Mouse (Mus musculus): Measurements from ENCODE around the gene Rps21.

Gene Rps21

DNA sequence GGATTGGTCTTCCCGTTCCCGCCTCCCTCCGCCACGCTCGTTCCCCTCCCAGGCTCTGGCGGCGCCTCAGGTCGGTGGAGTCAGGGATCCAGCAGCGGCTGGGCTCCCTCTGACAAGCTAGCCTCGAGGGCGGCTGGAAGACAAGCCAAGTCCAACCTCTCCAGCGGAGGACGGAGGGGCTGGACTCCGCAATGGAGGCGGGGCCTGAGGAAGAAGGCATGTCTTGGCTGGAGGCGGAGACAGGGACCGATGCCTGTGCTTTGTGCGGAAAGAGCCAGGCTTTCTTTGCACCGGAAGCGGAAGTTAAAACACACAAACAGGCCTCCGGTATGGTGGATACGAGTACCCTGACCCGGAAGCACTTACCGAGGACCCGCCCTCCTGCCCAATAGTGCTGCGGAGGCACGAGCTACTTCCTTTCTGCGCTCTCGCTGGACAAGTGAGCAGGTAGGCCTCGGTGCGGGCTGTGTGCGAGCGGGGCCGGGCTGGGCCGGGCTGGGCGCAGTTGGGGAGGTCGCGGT is at the start of gene Rps21:
TSS of gene Rps21 (plus strand) at position 377 of the 521 bp plus-strand sequence.
- peak; percentile 98 for DNase-seq

DNA sequence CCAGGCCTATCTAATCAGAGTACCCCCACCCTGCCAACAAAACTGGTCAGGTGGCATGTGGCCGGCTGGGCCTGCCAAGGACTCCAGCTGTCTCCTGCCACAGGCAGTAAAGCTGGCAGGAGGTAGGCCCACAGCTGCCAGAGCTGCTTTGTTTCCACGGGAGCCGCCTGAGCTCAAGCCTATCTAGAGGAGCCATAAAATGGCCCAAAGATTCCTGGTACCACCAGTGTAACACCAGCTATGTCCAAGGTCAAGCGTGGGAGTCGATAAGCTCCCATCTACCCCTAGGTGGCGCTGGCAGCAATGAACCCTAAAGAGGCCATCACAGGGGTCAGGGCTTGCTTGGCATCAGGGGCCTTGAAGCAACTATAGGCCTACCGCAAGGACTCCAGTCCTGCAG is 49.3 kb upstream of the Rps21 start:
- DNase-seq: peak; percentile 78

DNA sequence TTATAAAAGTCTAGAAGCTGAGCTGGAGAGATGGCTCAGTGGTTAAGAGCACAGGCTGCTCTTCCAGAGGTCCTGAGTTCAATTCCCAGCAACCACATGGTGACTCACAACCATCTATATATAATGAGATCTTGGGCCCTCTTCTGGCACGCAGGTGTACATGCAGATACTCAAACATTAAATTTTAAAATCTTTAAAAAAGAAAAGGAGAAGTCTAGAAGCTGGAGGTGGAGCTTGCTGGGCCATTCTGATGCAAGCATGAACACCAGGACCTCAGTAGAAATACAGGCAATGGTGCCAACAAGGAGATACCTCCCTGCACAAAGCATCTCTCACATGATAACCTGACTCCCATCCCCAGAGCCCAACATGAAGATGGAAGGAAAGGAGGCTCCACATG is 48.2 kb upstream of the Rps21 start:
- no peak for DNase-seq

DNA sequence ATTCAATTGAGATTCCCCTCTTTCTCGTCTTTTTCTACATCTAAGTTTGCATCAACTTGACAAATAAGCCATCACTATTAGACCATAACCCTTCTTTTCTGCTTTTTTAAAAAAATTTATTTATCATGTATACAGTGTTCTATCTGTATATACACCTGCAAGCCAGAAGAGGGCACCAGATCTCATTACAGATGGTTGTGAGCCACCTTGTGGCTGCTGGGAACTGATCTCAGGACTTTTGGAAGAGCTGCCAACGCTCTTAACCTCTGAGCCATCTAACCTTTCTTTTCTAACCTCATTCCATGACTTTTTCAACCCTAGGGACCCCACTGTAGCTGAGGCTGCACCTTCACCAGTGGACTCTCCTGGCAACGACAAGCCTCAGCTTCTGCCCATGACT is 44.9 kb upstream of the Rps21 start:
- no peak for DNase-seq

DNA sequence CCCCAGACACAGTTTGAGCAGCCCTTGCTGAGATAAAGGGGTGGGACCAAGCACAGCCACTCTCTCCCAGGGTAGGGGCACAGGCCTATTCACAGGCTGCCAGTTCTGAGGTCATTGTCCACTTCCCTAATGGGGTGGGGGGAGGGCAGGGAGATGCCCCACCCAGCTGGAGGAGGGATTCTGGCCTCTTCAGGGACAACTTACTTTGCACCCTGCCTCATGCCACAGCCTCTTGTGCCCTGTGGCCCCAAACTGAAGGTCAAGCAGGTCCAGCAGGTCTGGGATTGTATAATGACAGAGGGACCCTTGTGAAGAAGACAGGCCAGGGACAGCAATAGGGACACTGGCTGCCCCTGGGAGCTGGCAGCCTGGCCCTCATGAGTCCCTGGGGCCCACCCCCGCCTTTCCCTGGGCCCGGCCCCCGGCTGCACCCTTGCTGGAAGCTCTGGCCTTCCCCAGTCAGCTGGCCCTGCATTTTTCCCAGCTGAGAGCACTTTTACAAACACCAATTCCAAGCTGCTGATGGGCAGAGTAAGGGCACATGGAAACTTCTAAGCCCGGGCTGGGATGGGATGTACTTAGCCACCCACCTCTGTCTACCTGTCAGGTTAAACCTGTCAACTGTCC is 42.7 kb upstream of the Rps21 start:
- DNase-seq: peak; percentile 64

DNA sequence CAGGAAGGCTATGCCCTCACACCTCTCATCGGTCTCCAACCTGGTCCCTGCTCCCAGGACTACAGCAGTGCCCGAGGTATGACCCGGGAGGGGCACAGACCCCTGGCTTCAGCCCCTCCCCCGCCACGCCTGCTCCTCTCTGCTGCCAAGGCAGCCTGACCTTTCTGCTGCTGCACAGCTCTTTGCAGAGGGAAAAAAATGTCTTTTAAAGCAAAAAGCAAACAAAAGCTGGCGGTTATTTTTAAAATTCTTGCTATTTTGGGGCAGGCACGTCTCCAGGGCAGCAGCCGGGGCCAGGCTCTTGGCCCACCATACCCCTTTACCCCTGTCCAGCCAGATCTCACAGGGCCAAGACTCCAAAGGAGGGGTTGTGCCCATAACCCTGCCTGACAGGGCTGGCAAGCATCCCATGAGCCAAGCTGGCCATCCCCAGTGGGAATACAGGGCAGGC is 42.1 kb upstream of the Rps21 start:
- DNase-seq: peak; percentile 74

DNA sequence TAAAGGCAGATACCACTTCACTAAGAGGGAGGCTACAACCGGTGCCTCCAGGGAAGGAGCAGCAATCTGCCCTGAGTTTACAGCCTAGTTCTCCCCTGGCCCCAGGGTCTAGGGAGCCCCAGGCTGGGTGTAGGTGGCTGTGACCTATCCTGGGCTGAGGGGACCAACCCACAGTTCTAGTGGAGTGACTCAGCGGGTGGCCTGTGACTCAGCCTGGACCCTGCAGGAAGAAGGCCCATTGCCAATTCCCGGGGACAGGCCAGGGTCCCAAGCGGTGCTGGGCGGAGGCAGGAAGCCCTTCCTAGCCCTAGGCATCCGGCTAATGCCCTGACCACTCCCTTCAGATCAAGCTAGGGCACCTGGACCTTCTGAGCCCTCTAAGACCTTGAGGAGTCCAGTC is 41.2 kb upstream of the Rps21 start:
- DNase-seq: peak; percentile 80

DNA sequence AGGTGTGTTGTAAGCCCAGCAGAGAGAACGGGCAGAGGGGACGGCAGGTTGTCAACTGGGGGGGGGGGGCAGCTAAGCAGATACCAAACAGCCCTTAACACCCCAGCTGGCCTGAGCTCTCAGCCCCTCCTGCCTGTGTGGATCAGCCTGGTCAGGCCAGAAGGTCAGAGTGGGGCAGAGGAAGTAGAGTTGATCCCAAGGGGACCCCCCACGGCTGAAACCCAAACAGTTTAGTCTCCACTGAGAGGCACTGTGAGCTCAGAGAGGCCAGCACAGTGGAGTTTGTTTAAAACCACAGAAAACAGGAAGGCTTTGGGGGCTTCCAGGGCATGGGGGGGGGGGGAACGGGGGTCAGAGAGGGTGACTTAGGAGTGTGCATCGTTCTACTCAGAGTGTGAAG is 40.3 kb upstream of the Rps21 start:
- DNase-seq: peak; percentile 33

DNA sequence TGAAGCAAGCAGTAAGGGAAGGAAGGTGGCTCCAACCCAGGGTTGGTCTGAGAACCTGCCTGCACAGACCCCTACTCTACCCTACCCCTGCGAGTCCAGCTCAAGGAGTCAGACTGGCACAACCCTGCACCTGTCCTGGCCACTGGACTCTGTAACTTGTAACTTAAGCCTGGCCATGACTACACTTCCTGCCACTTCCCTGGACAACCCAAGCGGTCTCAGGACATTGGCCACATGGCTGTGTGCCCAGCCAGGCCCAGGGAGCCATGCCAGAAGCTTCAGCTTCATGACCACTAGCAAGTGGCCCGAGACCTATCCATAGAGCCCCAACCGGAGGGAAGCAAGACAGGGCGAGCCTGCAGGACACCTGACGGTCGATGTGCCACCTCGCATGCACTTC is 39.6 kb upstream of the Rps21 start:
- DNase-seq: peak; percentile 90

DNA sequence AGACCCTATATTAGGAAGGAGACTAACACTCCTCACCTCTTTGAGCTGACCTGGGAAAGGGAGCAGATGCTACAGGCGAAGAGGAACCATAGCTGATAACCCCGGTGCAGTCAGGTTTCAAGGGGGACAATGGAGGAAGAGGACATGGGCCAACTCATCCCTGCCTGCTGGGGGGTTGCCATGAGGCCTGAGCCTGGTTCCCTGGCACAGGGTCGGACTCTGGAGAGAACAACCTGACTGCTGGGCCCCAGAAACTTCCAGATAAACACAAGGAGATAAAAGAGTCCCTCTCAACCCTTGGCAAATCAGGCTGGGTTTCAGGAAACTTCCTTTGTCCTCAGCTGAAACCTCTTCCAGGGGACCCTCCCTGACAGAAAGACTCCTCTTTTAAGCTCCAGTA is 38.9 kb upstream of the Rps21 start:
- DNase-seq: peak; percentile 13

DNA sequence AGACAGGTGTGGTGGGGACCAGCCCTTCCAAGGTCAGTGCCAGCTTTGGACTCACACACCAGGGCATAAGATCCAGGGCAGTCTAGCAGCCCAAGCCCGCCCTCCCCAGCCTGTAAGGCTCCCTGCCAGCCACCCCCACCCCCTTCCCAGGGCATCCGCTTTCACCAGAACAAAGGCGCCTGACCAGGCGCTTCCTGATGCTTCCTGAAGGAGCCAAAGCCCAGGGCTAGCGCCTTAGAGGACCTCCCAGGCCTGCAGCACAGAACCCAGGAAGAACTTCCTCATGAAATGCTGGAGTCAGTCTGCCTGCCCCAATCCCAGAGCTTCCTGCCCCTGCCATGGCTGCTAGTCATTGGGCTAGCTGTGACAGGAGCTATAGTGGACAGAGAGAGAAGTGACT is 38.5 kb upstream of the Rps21 start:
- DNase-seq: peak; percentile 83

DNA sequence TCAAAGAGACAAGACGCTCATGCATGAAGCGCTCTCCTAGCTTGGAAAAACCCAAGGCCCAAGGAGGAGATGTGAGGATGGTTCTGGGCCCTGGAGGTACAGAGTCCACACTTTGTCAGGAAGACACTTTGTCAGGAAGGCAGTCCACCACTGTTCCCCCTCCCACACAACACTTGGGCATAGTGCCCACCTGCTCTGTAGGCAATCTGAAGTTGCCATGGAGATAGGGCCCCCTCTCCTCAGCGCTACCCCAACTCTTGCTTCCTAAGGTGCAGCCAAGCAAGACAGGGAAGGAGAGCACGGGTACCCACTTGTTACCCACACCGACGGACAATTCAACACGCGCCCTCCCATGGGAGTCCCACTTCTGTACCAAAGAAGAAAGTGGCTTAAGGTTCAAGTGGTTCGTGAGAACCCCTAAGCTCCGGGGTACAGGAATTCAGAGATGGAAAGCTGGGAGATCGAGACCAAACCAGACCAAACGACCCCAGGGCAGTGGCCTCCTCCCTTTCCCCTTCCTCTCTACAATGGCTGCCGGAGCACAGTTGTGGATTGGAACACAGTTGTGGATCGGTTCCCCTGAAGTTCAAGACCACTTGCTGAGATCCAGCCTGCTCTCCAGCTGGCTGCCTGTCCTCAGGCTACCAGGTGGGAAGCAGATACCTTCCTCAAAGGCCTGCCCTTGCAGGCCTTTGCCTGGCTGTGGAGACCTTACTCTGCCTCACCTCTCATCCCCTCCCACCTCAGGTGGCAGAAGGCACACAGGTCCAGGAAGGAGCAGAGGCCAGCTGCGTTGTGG is 37.8 kb upstream of the Rps21 start:
- peak; percentile 50 for DNase-seq

DNA sequence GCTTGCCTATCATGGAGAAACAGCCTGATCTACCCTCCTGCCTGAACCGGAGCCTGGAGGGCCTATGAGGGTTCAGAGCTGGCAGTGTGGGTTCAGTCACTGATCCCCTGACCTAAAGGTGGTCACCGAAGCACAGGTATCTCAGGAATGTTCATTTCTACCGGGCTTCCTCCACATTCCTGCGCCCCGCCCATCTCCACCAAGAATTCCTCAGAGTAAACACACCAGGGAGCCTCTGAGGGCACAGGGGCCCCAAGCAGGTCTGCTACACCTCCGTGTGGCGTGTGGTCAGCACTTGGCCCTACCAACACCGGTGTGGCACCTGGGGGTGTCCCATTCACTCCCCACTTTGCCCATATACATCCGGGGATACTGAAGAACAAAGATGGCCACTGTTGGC is 37.0 kb upstream of the Rps21 start:
- peak; percentile 72 for DNase-seq

DNA sequence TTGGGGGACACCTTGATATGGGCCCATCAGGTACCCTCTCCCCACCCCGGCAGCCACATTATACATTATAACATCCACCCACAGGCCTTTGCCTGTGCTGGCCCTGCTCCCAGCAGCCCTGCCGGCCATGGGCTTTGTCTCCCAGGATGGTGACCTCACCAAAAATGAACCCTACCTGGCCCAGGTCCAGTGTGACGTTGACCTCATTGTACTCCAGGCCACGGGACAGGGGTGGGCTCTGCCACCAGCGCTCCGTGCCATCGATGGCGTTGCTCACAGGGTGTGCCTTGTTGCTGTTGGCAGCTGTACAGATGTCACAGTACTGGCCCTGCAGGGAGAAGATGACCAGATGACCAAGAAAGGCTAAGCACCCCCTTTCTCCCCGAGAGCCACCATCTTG is 36.1 kb upstream of the Rps21 start:
- DNase-seq: peak; percentile 46

DNA sequence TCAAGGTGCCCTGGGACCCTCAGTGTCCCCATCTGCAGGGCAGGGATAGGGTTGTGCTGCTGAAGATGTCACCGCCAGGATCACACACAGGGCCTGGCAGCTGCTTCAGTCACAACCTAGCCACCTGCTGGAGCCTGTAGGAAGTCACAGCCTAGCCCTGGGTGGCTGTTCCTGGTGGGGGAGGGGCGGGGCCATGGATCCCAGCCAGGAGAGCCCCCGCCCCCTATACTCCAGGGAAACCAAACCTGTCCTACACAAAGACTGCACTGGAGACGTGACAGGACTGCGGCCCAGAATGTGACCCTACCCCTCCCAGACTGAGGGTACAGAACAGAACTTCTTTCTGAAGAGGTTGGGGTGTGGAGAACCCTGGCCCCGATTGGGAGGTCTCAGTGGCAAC is 34.9 kb upstream of the Rps21 start:
- DNase-seq: peak; percentile 82

DNA sequence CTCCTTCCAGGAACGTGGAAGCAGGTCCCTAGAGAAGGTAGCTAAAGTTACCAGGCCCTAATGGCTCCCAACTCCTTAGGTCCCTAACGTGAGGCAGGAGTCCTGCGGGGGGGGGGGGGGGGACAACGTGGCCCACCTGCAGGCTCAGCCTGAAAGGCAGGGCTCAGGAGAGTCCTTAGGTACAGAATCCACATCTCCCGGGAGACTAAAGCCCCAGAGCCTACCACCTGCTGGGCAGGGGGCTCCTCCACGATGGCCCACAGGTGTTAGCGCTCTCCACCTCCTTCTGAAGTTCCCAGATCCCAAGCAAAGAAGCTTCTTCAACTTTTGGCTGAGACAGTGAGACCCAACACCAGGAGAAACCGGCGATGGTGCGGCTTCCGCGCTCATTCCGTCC is 32.5 kb upstream of the Rps21 start:
- no peak for DNase-seq

DNA sequence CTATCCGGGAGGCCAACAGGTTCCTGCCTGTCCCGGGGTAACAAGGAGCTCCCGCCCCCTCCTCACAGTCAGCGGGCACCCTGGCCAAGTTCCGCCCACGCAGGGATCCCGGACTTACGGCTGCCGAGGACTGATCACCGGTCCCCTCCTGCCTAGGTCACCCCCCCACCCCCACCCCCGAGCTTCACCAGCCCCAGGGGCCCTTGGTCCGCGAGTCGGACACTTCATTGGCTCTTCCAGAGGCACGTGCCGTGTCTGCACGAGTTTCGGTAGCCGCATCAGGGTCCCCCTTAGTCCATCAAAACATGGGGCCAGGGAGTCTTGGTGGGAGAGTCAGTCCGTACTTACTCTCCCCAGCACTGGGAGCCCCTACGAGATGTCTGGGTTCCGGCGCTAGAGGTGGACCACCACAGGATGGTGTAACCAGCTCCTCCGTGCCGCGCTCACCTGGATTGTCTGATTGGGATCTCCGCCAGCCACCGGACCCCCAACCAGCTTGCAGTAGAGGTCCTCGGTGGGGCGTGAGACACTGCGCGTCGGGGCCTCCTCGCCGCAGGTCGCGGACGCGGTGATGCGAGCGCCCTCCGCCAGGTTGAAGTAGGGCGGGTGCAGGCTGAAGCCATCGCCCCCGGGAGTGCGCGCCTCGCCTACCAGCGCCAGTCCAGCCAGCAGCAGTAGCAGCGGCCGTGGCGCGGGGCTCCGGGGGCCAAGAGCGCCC is 32.0 kb upstream of the Rps21 start:
- peak; percentile 68 for DNase-seq

DNA sequence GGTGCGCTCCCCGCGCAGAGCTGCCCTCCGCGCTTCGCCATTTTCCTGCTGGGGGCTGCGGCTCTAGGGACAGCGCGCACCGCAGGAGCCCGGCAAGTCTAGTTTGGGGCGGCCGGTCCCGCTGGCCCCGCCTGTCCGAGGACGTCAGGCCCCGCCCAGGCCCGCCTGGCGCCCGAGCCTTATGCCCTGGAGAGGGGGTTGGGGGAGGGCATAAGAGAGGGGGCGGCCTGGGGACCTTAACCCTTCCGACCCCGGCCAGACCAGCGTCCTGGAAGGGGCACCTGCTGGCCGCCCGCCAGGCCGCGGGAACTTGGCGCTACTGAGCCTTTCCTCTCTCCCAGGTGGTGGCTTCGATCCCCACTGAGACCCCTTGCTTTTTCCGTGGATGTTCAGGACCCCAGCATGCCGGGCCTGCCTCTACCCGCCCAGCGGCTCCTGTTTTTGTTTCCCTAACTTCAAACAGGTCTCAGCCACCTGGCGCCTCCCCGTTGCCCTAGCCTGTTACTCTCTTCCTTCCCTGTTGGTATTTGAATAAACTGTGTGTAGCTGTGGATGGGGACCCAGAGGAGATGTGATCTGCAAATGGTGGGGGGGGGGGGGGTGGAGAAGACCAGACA is 31.3 kb upstream of the Rps21 start, which contains the start of gene Lama5:
TSS of gene Lama5 (minus strand) at position 98 of the 617 bp plus-strand sequence.
- DNase-seq: peak; percentile 90

DNA sequence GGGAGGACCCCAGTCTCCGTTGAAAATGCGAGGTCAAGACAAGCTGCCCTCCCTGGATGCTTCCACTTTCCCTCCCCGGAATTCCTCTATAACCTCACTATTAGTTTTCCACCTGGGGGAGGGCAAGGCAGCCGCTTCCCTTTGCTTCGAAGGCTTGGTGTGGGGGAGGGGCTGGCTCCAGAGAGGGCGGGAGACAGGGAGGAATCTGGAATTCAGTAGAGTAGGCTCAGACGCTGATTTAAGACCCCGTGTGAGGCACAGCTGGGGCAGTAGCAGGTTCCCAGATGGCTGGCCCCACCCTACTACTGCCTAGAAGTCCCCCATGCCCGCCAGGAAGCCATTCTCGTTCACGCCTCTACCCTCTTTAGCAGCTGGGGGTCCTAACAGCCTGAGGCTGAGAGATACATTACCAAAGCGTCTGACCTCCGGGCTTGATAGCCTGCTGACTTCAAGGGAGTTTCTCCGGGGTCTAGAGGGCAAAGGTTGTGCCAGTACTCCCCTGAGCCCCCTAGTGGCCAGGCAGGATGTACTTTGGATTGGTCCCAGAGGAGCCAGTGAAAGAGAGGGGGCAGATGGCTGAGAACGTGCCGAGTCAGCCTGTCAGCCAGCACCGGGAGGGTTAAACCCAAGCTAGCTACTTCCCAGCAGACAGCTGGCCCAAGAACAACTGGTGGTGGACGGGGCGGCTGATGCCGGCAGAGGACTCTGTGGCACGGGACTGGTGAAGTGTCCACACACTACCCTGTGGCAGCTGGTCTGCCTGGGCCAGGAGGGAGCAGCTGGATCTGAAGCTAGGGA is 29.7 kb upstream of the Rps21 start:
- DNase-seq: peak; percentile 82

DNA sequence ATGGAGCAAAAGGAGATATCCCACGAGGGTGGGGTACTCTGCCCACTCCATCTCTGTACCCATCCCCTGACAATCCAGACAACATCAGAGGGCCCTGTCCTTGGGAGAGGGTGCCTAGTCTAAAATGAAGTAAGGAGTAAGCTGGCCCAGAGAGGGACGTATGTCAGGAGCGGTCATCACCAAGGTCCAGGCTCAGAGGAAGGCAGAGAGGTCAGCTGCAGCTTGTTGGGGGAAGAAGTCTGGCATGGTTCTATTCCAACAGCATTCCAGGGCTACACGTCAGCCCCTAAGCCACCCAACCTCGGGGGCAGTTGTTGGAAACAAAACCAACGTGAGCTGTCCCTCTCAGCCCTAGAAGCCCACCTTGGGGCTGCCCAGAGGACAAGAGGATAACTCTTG is 29.1 kb upstream of the Rps21 start:
- peak; percentile 17 for DNase-seq

DNA sequence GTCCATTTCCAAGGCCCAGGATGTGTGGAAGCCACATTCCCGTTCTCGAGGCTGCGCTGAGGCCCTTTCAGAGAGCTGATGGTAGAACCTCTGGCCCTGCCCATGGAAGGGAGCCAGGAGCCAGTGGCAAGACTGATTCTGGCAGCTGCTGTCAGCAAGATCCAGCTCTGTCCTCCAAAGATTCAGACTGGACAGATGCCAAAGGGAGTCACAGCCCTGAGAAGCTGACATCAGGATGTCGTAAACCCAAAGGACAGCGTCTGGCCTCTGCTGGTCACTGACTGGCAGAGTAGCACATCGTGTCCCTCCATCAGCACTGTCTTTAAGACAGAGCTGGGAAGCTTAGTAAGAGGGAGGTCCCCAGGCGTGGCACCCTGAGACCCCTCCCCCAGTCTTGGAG is 28.6 kb upstream of the Rps21 start:
- peak; percentile 73 for DNase-seq

DNA sequence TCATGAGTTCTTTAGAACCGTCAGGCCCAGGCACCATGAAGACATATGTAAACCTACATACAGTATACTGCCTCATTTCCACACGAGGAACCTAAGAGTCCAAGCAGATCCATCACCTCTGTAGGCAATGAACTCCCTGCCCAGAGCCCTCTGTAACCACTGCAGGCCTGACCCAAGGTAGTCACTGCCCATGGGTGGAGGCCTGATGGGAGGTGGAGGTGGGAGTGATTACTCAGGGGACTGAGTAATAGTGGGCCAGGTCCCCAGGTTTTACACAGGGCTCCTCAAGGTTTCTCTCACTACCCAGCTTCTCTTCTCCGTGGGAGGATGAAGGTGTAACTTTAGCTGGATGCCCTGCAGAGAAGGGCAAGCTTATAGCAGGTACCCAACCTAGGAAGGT is 28.0 kb upstream of the Rps21 start:
- DNase-seq: peak; percentile 6
